ENCODE assay signal across 30 mouse cellular contexts in genomic region chr3:137511283-137511682, GRCm38 (mm10).
DNase-seq lines count a peak whose midpoint lies in the region; ATAC-seq and TF ChIP-seq lines count a peak whose summit lies in the region.
"Had no signal": no experiment of that assay in that cellular context is flagged by ENCODE, and none has a peak within 500 bp of the region (broad histone marks: within the 10 kb centered on the region; RNA-seq: fewer than 3 reads in every experiment).

No protein-coding gene starts in this region.

- DNase-seq in liver, adult 2 months (ENCODE audit: extremely low read depth, low read depth, low spot score) = peak; percentile 56
- DNase-seq in Muller cell, postnatal 12 days (ENCODE audit: inconsistent ontology term) = peak; percentile 3
- DNase-seq in fibroblast of lung, adult 2 months (ENCODE audit: low read depth) = peak; percentile 49
- DNase-seq in right cerebral cortex, adult 2 months (ENCODE audit: low spot score in 2 of 2) = no peak
- no peak for DNase-seq in left cerebral cortex, adult 18-20 months (ENCODE audit: low spot score in 2 of 2)
- DNase-seq: adrenal gland, postnatal 25 days; cerebellum, adult 18-20 months; cerebellum, postnatal 10 days; gastrocnemius, postnatal 36 days; heart, postnatal 10 days; kidney, postnatal 4 days; left cerebral cortex, postnatal 4 days; lung, adult 18-20 months; lung, postnatal 4 days; retina, postnatal 1 day; right cerebral cortex, postnatal 25 days; thymus, postnatal 14 days had no signal

- no peak overlapping the region for H3K4me2 ChIP-seq in liver, embryonic 12.5 days
- H3K4me2 ChIP-seq: embryonic facial prominence, embryonic 15.5 days; heart, embryonic 13.5 days; hindbrain, embryonic 14.5 days; midbrain, embryonic 15.5 days; neural tube, embryonic 15.5 days had no signal

- H3K79me2 ChIP-seq in liver, adult 2 months (ENCODE audit: control insufficient read depth, insufficient read depth, low read length) = no peaks in the 10 kb centered on the region

- TF ChIP-seq CTCF in liver, adult 2 months (IDR thresholded peaks at IDR 0.05; ENCODE audit: low read depth, low read length) = no peak

- no peak overlapping the region for H3K4me3 ChIP-seq in liver, adult 2 months (ENCODE audit: insufficient read depth, low read depth, low read length)
- no peak overlapping the region for H3K4me3 ChIP-seq in liver, embryonic 12.5 days
- H3K4me3 ChIP-seq: embryonic facial prominence, embryonic 10.5 days; embryonic facial prominence, embryonic 15.5 days; heart, embryonic 13.5 days; midbrain, embryonic 15.5 days; neural tube, embryonic 15.5 days had no signal

- H3K36me3 ChIP-seq in liver, adult 2 months (ENCODE audit: control insufficient read depth, insufficient read depth, low read length) = no peaks in the 10 kb centered on the region
- no peaks in the 10 kb centered on the region for H3K36me3 ChIP-seq in liver, embryonic 12.5 days
- H3K36me3 ChIP-seq: embryonic facial prominence, embryonic 10.5 days; embryonic facial prominence, embryonic 15.5 days; heart, embryonic 13.5 days; midbrain, embryonic 15.5 days; neural tube, embryonic 15.5 days had no signal

- no peak overlapping the region for H3K9ac ChIP-seq in liver, adult 2 months (ENCODE audit: low read depth, low read length)
- H3K9ac ChIP-seq in liver, embryonic 12.5 days = no peak overlapping the region
- H3K9ac ChIP-seq: embryonic facial prominence, embryonic 15.5 days; heart, embryonic 13.5 days; hindbrain, embryonic 14.5 days; midbrain, embryonic 15.5 days; neural tube, embryonic 15.5 days had no signal

- no peaks in the 10 kb centered on the region for H3K27me3 ChIP-seq in liver, adult 2 months (ENCODE audit: control insufficient read depth, insufficient read depth, low read length)
- no peaks in the 10 kb centered on the region for H3K27me3 ChIP-seq in liver, embryonic 12.5 days (replicated peaks)
- H3K27me3 ChIP-seq: CH12.LX; embryonic facial prominence, embryonic 15.5 days; heart, embryonic 13.5 days; midbrain, embryonic 15.5 days; neural tube, embryonic 15.5 days; Patski had no signal

- 43% methylated on average over 1 of the region's 1 CpGs for WGBS in liver, adult 2 months
- 48% methylated on average over 1 of the region's 1 CpGs for WGBS in liver, embryonic 12.5 days (ENCODE audit: insufficient replicate concordance)

- ATAC-seq in liver, embryonic 12.5 days = no peak
- ATAC-seq in frontal cortex, adult (ENCODE audit: low TSS enrichment) = no peak
- ATAC-seq: forebrain, embryonic 14.5 days; intestine, postnatal 0 days; lung, postnatal 0 days; midbrain, embryonic 15.5 days; Patski had no signal

- no peak for TF ChIP-seq POLR2A in liver, adult 2 months (IDR thresholded peaks at IDR 0.05; ENCODE audit: extremely low read depth, insufficient read depth, low read length)

- no peak overlapping the region for H3K27ac ChIP-seq in liver, adult 2 months (replicated peaks; ENCODE audit: insufficient read depth, low read depth, low read length)
- no peak overlapping the region for H3K27ac ChIP-seq in liver, embryonic 12.5 days
- H3K27ac ChIP-seq: embryonic facial prominence, embryonic 10.5 days; embryonic facial prominence, embryonic 15.5 days; heart, embryonic 13.5 days; hindbrain, embryonic 14.5 days; midbrain, embryonic 15.5 days; neural tube, embryonic 15.5 days had no signal

- H3K4me1 ChIP-seq in liver, adult 2 months (ENCODE audit: control insufficient read depth, insufficient read depth, low read length) = no peaks in the 10 kb centered on the region
- no peaks in the 10 kb centered on the region for H3K4me1 ChIP-seq in liver, embryonic 12.5 days
- H3K4me1 ChIP-seq: midbrain, embryonic 15.5 days had no signal

- no peaks in the 10 kb centered on the region for H3K9me3 ChIP-seq in liver, embryonic 12.5 days (replicated peaks)
- H3K9me3 ChIP-seq: embryonic facial prominence, embryonic 10.5 days; embryonic facial prominence, embryonic 15.5 days; heart, embryonic 13.5 days; midbrain, embryonic 15.5 days; neural tube, embryonic 15.5 days had no signal

Comparison
In these comparisons a context has a peak if more than half of its experiments do, and no peak if none do; other contexts are left out.
1. DNase-seq: peak in liver, adult 2 months (single experiment), Muller cell, postnatal 12 days (single experiment) and fibroblast of lung, adult 2 months (single experiment); none in right cerebral cortex, adult 2 months (0 of 2) and left cerebral cortex, adult 18-20 months (0 of 2).